Mouse (Mus musculus): ENCODE data around the gene Fam57b. TPM values are rescaled to one million over a fixed set of nuclear protein-coding genes. Genes with fewer than 3 reads are reported as not detected.

Gene Fam57b
- polyA plus RNA-seq, 1 experiment from 2014 or later, result 40.6 TPM

DNA sequence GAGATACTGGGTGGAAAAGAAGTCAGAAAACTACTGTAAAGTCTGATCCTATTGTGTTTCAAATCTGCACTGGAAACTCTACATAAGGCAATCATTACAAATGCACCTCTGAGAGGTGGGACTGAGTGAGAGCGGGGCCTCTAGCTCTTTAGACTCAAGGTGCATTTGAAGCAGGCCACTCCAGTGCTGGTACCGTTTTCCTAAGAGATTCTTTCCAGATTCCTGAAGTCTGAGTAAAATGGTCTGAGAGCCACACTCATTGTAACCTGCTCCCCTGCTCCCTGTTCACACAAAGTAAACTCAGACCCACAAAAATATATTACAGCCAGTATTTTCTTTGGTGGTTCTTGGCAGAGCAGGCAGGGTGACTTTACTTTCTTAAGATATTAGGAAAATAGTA lies 70.1 kb downstream of the Fam57b start:
- Histone ChIP-seq H3K4me1 (replicated peaks) (peaks cover 19% of the 10 kb centered on the region), H3K9me3 (no peaks in the 10 kb centered on the region), H3K4me3 (no peak overlapping the region), H3K9ac (no peak overlapping the region), H3K36me3 (peaks cover 89% of the 10 kb centered on the region), H3K27me3 (no peaks in the 10 kb centered on the region), H3K27ac (replicated peaks) (no peak overlapping the region), H3K4me2 (no peak overlapping the region)
- 88% methylated on average over 2 of the region's 2 CpGs for WGBS
- no peak for ATAC-seq (ENCODE audit: low read depth)

DNA sequence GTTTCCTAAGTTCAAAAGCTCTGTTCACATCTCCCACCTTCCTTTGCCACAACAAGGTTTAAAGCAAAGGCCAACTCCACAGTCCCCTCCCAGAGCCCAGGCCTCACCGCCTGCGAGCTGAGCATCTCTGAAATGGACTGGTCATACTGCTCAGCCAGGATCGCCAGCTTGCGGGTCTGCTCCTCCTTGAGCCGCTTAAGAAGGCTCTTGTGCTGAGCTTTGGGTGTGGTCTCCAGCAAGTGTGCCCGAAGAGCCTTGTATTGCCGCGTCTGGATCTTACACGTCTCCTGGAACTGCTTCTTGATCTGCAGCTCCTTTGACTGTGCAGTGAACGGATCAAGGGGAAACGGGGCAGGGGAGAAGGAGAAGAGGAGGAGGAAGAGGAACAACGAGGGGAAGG lies 70.5 kb downstream of the Fam57b start:
- H3K27me3 ChIP-seq, result no peaks in the 10 kb centered on the region
- peaks cover 94% of the 10 kb centered on the region for H3K36me3 ChIP-seq
- no peak overlapping the region for H3K4me2 ChIP-seq
- no peak overlapping the region for H3K9ac ChIP-seq
- no peak overlapping the region for H3K4me3 ChIP-seq
- no peaks in the 10 kb centered on the region for H3K9me3 ChIP-seq
- ATAC-seq (ENCODE audit: low read depth), result no peak
- H3K4me1 ChIP-seq (replicated peaks), result peaks cover 15% of the 10 kb centered on the region
- H3K27ac ChIP-seq (replicated peaks), result no peak overlapping the region
- 92% methylated on average over 12 of the region's 12 CpGs for whole genome bisulfite sequencing

DNA sequence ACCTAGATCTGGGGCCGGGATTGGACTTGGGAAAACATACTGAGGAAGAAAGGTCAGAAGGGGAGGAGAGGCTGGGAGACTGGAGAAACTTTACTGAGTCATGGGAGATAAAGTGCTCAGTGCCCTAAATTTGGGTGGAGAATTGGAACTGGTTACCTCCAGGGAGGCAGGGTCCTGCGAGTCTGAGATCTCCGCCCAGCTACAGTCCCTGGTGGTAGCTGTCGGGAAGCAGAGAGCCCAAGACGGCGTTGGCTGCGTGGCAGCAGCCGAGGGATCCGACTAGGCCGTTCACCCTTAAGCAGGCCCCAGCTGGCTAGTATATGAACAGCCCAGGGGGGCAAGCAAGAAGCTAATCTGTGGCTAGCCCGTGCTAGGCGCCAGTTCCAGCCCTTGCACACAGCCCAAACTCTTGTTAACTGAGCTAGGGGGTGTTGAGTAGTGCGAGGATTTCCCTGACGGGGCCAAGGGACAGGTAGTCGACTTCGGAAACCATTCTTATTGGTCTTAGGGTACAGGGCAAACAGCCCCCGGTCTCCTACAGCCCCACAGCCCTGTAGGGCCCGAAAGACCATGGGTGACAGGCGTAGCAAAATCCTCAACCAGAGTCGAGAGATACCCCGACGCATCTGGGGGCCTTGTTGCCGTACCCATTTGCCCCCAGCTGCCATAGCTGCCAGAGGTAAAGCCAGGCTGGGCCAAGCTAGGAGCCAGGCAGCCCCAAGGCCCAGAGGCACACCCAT lies 72.5 kb downstream of the Fam57b start:
- no peaks in the 10 kb centered on the region for H3K9me3 ChIP-seq
- no peak overlapping the region for H3K27ac ChIP-seq (replicated peaks)
- no peak overlapping the region for H3K9ac ChIP-seq
- no peaks in the 10 kb centered on the region for H3K27me3 ChIP-seq
- 91% methylated on average over 23 of the region's 23 CpGs for WGBS
- no peak overlapping the region for H3K4me2 ChIP-seq
- H3K4me1 ChIP-seq (replicated peaks), result no peaks in the 10 kb centered on the region
- no peak overlapping the region for H3K4me3 ChIP-seq
- peaks cover 100% of the 10 kb centered on the region for H3K36me3 ChIP-seq
- no peak for ATAC-seq (ENCODE audit: low read depth)

DNA sequence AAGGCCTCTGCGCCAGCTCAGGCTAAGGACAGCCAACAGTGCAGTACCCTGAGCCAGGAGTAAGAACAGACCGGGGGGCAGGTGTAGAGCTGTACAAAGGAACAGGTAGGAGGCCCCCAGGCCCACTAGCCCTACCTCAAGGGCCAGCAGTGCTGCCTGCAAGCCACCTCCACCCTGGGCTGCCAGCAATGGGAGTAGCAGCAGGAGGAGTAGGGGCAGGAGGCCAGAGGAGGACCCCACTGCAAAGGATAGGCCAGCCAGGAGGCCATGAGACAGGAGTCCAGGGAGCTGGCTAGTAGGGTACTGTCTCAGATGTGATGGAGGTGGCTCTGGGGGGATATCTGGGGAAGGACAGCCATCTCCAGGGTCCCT lies 73.0 kb downstream of the Fam57b start:
- no peaks in the 10 kb centered on the region for H3K27me3 ChIP-seq
- no peak overlapping the region for H3K9ac ChIP-seq
- H3K36me3 ChIP-seq, result peaks cover 100% of the 10 kb centered on the region
- 100% methylated on average over 2 of the region's 2 CpGs for WGBS
- no peaks in the 10 kb centered on the region for H3K9me3 ChIP-seq
- no peak overlapping the region for H3K4me3 ChIP-seq
- no peak for ATAC-seq (ENCODE audit: low read depth)
- H3K4me1 ChIP-seq (replicated peaks), result no peaks in the 10 kb centered on the region
- H3K27ac ChIP-seq (replicated peaks), result no peak overlapping the region
- H3K4me2 ChIP-seq, result no peak overlapping the region

DNA sequence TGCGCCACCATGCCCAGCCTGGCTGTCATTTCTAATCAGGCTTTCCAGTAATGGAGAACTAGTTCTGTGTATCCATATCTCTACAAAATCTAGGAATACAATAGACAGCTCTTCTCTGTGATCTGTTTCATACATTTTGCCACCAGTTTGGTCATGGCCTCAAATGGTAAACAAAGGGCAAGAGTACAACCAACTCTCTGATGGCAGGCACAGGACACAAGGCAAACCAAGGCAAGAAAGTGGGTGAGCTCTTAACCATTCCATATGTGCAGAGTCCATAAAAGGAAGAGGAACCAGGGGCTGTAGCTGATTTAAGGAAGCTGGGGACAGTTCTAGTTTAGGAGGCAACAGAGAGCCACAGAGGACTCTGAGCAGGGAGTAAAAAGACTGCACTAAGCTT lies 79.8 kb downstream of the Fam57b start:
- no peaks in the 10 kb centered on the region for H3K27me3 ChIP-seq
- no peaks in the 10 kb centered on the region for H3K9me3 ChIP-seq
- ATAC-seq (ENCODE audit: low read depth), result no peak
- H3K9ac ChIP-seq, result no peak overlapping the region
- H3K27ac ChIP-seq (replicated peaks), result no peak overlapping the region
- H3K4me3 ChIP-seq, result no peak overlapping the region
- peaks cover 82% of the 10 kb centered on the region for H3K36me3 ChIP-seq
- peaks cover 24% of the 10 kb centered on the region for H3K4me1 ChIP-seq (replicated peaks)
- 97% methylated on average over 1 of the region's 1 CpGs for WGBS
- no peak overlapping the region for H3K4me2 ChIP-seq

Other genes starting within 250 kb of the Fam57b start
- gene Eif3c, start 231.3 kb upstream of the Fam57b start, polyA plus RNA-seq (2015; fragmentation: Nextera tagmentation; extraction: Ambion mirVana), result 188 and 200 TPM in 2 replicates
- gene Apobr, start 212.7 kb upstream of the Fam57b start, polyA plus RNA-seq (2015; fragmentation: Nextera tagmentation; extraction: Ambion mirVana), result 0.29 and 0.95 TPM in 2 replicates
- 26.3 and 27.9 TPM in 2 replicates for gene Cln3, start 211.9 kb upstream of the Fam57b start, polyA plus RNA-seq (2015; fragmentation: Nextera tagmentation; extraction: Ambion mirVana)
- gene Il27, start 202.7 kb upstream of the Fam57b start, polyA plus RNA-seq (2015; fragmentation: Nextera tagmentation; extraction: Ambion mirVana), result not detected in 2 replicates
- 7.1 and 9.6 TPM in 2 replicates for gene Nupr1, start 166.8 kb upstream of the Fam57b start, polyA plus RNA-seq (2015; fragmentation: Nextera tagmentation; extraction: Ambion mirVana)
- gene Sgf29, start 148.4 kb upstream of the Fam57b start, polyA plus RNA-seq (2015; fragmentation: Nextera tagmentation; extraction: Ambion mirVana), result 48.3 and 51.3 TPM in 2 replicates
- 1.4 and 2.1 TPM in 2 replicates for gene Sult1a1, start 121.2 kb upstream of the Fam57b start, polyA plus RNA-seq (2015; fragmentation: Nextera tagmentation; extraction: Ambion mirVana)
- 109 and 143 TPM in 2 replicates for gene Bola2, start 102.3 kb upstream of the Fam57b start, polyA plus RNA-seq (2015; fragmentation: Nextera tagmentation; extraction: Ambion mirVana)
- 16.2 and 20.5 TPM in 2 replicates for gene Slx1b, start 101.9 kb upstream of the Fam57b start, polyA plus RNA-seq (2015; fragmentation: Nextera tagmentation; extraction: Ambion mirVana)
- gene Coro1a, start 89.9 kb upstream of the Fam57b start, polyA plus RNA-seq (2015; fragmentation: Nextera tagmentation; extraction: Ambion mirVana), result 92.4 and 107 TPM in 2 replicates
- 97.6 and 108 TPM in 2 replicates for gene Mapk3, start 38.1 kb upstream of the Fam57b start, polyA plus RNA-seq (2015; fragmentation: Nextera tagmentation; extraction: Ambion mirVana)
- gene Gdpd3, start 31.3 kb upstream of the Fam57b start, polyA plus RNA-seq (2015; fragmentation: Nextera tagmentation; extraction: Ambion mirVana), result 0.56 and 1.5 TPM in 2 replicates
- gene Ypel3, start 20.7 kb upstream of the Fam57b start, polyA plus RNA-seq (2015; fragmentation: Nextera tagmentation; extraction: Ambion mirVana), result 204 and 215 TPM in 2 replicates
- gene Tbx6, start 16.2 kb upstream of the Fam57b start, polyA plus RNA-seq (2015; fragmentation: Nextera tagmentation; extraction: Ambion mirVana), result 0.25 and 0.66 TPM in 2 replicates
- 216 and 230 TPM in 2 replicates for gene Ppp4c, start 5.2 kb upstream of the Fam57b start, polyA plus RNA-seq (2015; fragmentation: Nextera tagmentation; extraction: Ambion mirVana)
- not detected in 2 replicates for gene 4930451I11Rik, start 34.0 kb downstream of the Fam57b start, polyA plus RNA-seq (2015; fragmentation: Nextera tagmentation; extraction: Ambion mirVana)
- gene Doc2a, start 49.7 kb downstream of the Fam57b start, polyA plus RNA-seq (2015; fragmentation: Nextera tagmentation; extraction: Ambion mirVana), result 8.2 and 9.5 TPM in 2 replicates
- gene Hirip3, start 64.3 kb downstream of the Fam57b start, polyA plus RNA-seq (2015; fragmentation: Nextera tagmentation; extraction: Ambion mirVana), result 19.0 and 19.9 TPM in 2 replicates
- 74.3 and 79.1 TPM in 2 replicates for gene Ino80e, start 64.7 kb downstream of the Fam57b start, polyA plus RNA-seq (2015; fragmentation: Nextera tagmentation; extraction: Ambion mirVana)
- 48.7 and 50.5 TPM in 2 replicates for gene Taok2, start 87.0 kb downstream of the Fam57b start, polyA plus RNA-seq (2015; fragmentation: Nextera tagmentation; extraction: Ambion mirVana)
- 25.3 and 25.7 TPM in 2 replicates for gene Tmem219, start 125.2 kb downstream of the Fam57b start, polyA plus RNA-seq (2015; fragmentation: Nextera tagmentation; extraction: Ambion mirVana)
- 94.3 and 99.3 TPM in 2 replicates for gene Kctd13, start 131.2 kb downstream of the Fam57b start, polyA plus RNA-seq (2015; fragmentation: Nextera tagmentation; extraction: Ambion mirVana)
- gene Asphd1, start 151.9 kb downstream of the Fam57b start, polyA plus RNA-seq (2015; fragmentation: Nextera tagmentation; extraction: Ambion mirVana), result 5.6 and 6.6 TPM in 2 replicates
- 34.7 and 35.1 TPM in 2 replicates for gene Sez6l2, start 152.9 kb downstream of the Fam57b start, polyA plus RNA-seq (2015; fragmentation: Nextera tagmentation; extraction: Ambion mirVana)
- gene Cdipt, start 178.2 kb downstream of the Fam57b start, polyA plus RNA-seq (2015; fragmentation: Nextera tagmentation; extraction: Ambion mirVana), result 121 and 124 TPM in 2 replicates
- gene Cdiptos, start 178.4 kb downstream of the Fam57b start, polyA plus RNA-seq (2015; fragmentation: Nextera tagmentation; extraction: Ambion mirVana), result 1.2 and 1.4 TPM in 2 replicates
- 6.6 and 7.2 TPM in 2 replicates for gene Mvp, start 217.0 kb downstream of the Fam57b start, polyA plus RNA-seq (2015; fragmentation: Nextera tagmentation; extraction: Ambion mirVana)
- 0.50 and 0.61 TPM in 2 replicates for gene Pagr1b, start 218.8 kb downstream of the Fam57b start, polyA plus RNA-seq (2015; fragmentation: Nextera tagmentation; extraction: Ambion mirVana)
- 49.5 and 50.4 TPM in 2 replicates for gene Pagr1a, start 219.7 kb downstream of the Fam57b start, polyA plus RNA-seq (2015; fragmentation: Nextera tagmentation; extraction: Ambion mirVana)
- gene Gm42742, start 223.4 kb downstream of the Fam57b start, polyA plus RNA-seq (2015; fragmentation: Nextera tagmentation; extraction: Ambion mirVana), result 47.8 and 81.0 TPM in 2 replicates
- 22.0 TPM in 2 replicates for gene Prrt2, start 223.5 kb downstream of the Fam57b start, polyA plus RNA-seq (2015; fragmentation: Nextera tagmentation; extraction: Ambion mirVana)
- 71.7 and 72.1 TPM in 2 replicates for gene Maz, start 229.4 kb downstream of the Fam57b start, polyA plus RNA-seq (2015; fragmentation: Nextera tagmentation; extraction: Ambion mirVana)
- gene Kif22, start 244.8 kb downstream of the Fam57b start, polyA plus RNA-seq (2015; fragmentation: Nextera tagmentation; extraction: Ambion mirVana), result 22.8 and 31.5 TPM in 2 replicates

Data from neural tube, embryonic 13.5 days (tissue).